Mouse (Mus musculus) cerebellum, adult 2 months (tissue): ENCODE results near the gene Mtrf1l.

Source experiments
- CTCF ChIP-seq: fragments of 200-500 bp; IDR thresholded peaks from 2 replicates; pipeline ENCODE4 v1.5.1; 2011; ENCODE audit warnings: low read depth, mild to moderate bottlenecking, control low read depth, low read length, moderate library complexity, borderline replicate concordance; ENCODE audit not compliant: insufficient read depth
- POLR2A ChIP-seq: fragments of 200-500 bp; IDR thresholded peaks from 2 replicates; pipeline ENCODE4 v1.6.1; 2011; ENCODE audit warnings: low read length, control low read depth, borderline replicate concordance; ENCODE audit not compliant: insufficient read depth

- TF ChIP-seq POLR2A (no peak), CTCF (0 out of 2 replicates have a peak, but pooled peaks have one; percentile 22)
Measured at GRCm38 (mm10) chr10:5824779-5825178, 1.1 kb upstream of the Mtrf1l start.
